ENCODE assay signal across 8 mouse cellular contexts in the genomic region with DNA sequence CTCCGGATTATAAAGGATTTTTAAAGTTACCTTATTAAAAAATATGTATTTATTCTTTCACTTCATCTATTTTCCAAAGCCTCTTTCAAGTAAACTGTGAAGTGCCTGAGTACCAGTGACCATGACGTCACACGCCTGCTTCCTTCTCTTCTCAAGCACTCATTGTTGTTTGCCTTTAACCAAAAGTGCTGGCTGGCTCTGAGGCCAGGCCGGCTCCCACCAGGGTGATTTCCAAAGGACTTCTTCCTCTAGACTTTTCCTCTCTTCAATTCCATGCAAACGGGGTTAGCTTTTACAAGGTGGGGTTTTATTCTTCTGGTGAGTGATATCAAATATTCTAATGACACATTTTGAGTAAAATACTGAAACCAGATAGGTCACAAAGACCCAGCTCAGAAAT. TPM values are rescaled to one million over a fixed set of nuclear protein-coding genes. Genes with fewer than 3 reads are reported as not detected.
DNase-seq lines count a peak whose midpoint lies in the region; ATAC-seq lines count a peak whose summit lies in the region.

No protein-coding gene starts in this region.

- H3K27me3 ChIP-seq in kidney, embryonic 15.5 days = no peaks in the 10 kb centered on the region

- peak overlapping the region; percentile 81 for H3K4me2 ChIP-seq in kidney, embryonic 15.5 days

- no peaks in the 10 kb centered on the region for H3K9me3 ChIP-seq in kidney, embryonic 15.5 days (replicated peaks)

- H3K4me3 ChIP-seq in kidney, embryonic 15.5 days (replicated peaks) = peak overlapping the region; percentile 73

- ATAC-seq in kidney, embryonic 15.5 days (replicated peaks; ENCODE audit: low FRiP score) = no peak

- peaks cover 33% of the 10 kb centered on the region for H3K4me1 ChIP-seq in kidney, embryonic 15.5 days

- peak overlapping the region; percentile 82; the same call in 1 of the 2 replicates for H3K9ac ChIP-seq in kidney, embryonic 15.5 days

- peak; percentile 52 for DNase-seq in layer of hippocampus, adult 9-11 months
- no peak for DNase-seq in layer of hippocampus, adult 9-10 months (ENCODE audit: low spot score)
- DNase-seq in adrenal gland, postnatal 36 days = peak; percentile 32 to 49
- peak; percentile 37 to 53 for DNase-seq in heart, adult 9 months (ENCODE audit: low spot score in 2 of 2)
- peak; percentile 78 for DNase-seq in lung, postnatal 4 days
- DNase-seq in thymus, postnatal 0 days (ENCODE audit: low spot score) = peak; percentile 59
- no peak for DNase-seq in ovary, adult 18-20 months (ENCODE audit: low spot score)

- H3K36me3 ChIP-seq in kidney, embryonic 15.5 days = peaks cover 10% of the 10 kb centered on the region

- H3K27ac ChIP-seq in kidney, embryonic 15.5 days = peak overlapping the region; percentile 38; the same call in 1 of the 2 replicates

- WGBS in kidney, embryonic 15.5 days = 20% methylated on average over 5 of the region's 5 CpGs

RNA-seq across cellular contexts. Expression of gene Arl4c, which starts 2.6 kb away (rescaled TPM):
- total RNA-seq in adrenal gland, postnatal 36 days (2021) = 10 to 100 TPM; 11.2 to 15.2 TPM
- polyA plus RNA-seq in kidney, embryonic 15.5 days (2015; fragmentation: Nextera tagmentation; extraction: Ambion mirVana) = 26.9 and 27.9 TPM in 2 replicates
- 22.8 and 27.4 TPM in 2 replicates for polyA plus RNA-seq in thymus, postnatal 0 days (2015; fragmentation: Nextera tagmentation; extraction: Ambion mirVana)

Comparison
In these comparisons a context has a peak if more than half of its experiments do, and no peak if none do; other contexts are left out.
1. DNase-seq: peak in layer of hippocampus, adult 9-11 months (single experiment), adrenal gland, postnatal 36 days (2 of 2), heart, adult 9 months (2 of 2), lung, postnatal 4 days (2 of 2) and thymus, postnatal 0 days (single experiment); none in layer of hippocampus, adult 9-10 months (single experiment) and ovary, adult 18-20 months (single experiment).